Mouse (Mus musculus) heart, adult 2 months (tissue): ENCODE data around the gene Ddx4. TPM values are rescaled to one million over a fixed set of nuclear protein-coding genes. Genes with fewer than 3 reads are reported as not detected.

Experiments
- DNase-seq, 2 experiments: peaks; one replicate each; pipeline ENCODE4 v3.0.0; 2021
- H3K27ac ChIP-seq: fragments of 200-600 bp; 2 replicates; pipeline ENCODE4 v1.8.1; 2022
- H3K27me3 ChIP-seq: fragments of 200-500 bp; 2 replicates; pipeline ENCODE4 v1.6.1; 2012; ENCODE audit warnings: mild to moderate bottlenecking, low read length, inconsistent platforms, mixed read lengths; ENCODE audit not compliant: control insufficient read depth, insufficient read depth
- H3K36me3 ChIP-seq: fragments of 200-500 bp; 2 replicates; pipeline ENCODE4 v1.6.1; 2012; ENCODE audit warnings: low read length, inconsistent platforms; ENCODE audit not compliant: control insufficient read depth, insufficient read depth
- H3K4me1 ChIP-seq: fragments of 200-500 bp; 2 replicates; pipeline ENCODE4 v1.6.1; 2011; ENCODE audit warnings: low read length; ENCODE audit not compliant: control insufficient read depth, insufficient read depth
- H3K4me3 ChIP-seq: fragments of 200-600 bp; 2 replicates; pipeline ENCODE4 v1.8.1; 2022
- H3K79me2 ChIP-seq: fragments of 200-500 bp; replicated peaks from 2 replicates; pipeline ENCODE4 v1.6.1; 2012; ENCODE audit warnings: mild to moderate bottlenecking, inconsistent platforms, low read length, moderate library complexity, mixed read lengths; ENCODE audit not compliant: control insufficient read depth, insufficient read depth
- H3K9ac ChIP-seq: fragments of 200-500 bp; 2 replicates; pipeline ENCODE4 v1.6.1; 2012; ENCODE audit warnings: low read depth, mild to moderate bottlenecking, control low read depth, inconsistent platforms, low read length, mixed read lengths
- CTCF ChIP-seq: fragments of 200-600 bp; IDR thresholded peaks from 2 replicates; pipeline ENCODE4 v1.8.1; 2022; ENCODE audit warnings: antibody characterized with exemption, mild to moderate bottlenecking, moderate library complexity
- EP300 ChIP-seq: fragments of 200-500 bp; IDR thresholded peaks from 2 replicates; pipeline ENCODE4 v1.6.1; 2011; ENCODE audit warnings: low read depth, low read length, control low read depth; ENCODE audit not compliant: insufficient read depth
- POLR2A ChIP-seq: fragments of 200-500 bp; IDR thresholded peaks from 2 replicates; pipeline ENCODE4 v1.6.1; 2011; ENCODE audit warnings: mild to moderate bottlenecking, low read depth, low read length, control low read depth; ENCODE audit not compliant: insufficient read depth
- WGBS: fragments of 180-500 bp; shearing (Covaris S2); methylation state at CpG from one replicate; pipeline ENCODE4 v1.1.7; 2018; 5-methylcytosine and 5-hydroxymethylcytosine counted together
- intact Hi-C: fragments of 180-260 bp; cut with DNase I; formaldehyde crosslinking; loops from one replicate; pipeline ENCODE4 v1.15.1; 2025
- polyA plus RNA-seq: library from polyadenylated mRNA; depleted of rRNA; stranded (reverse); fragments of >200 nt; gene quantifications from 2 replicates; pipeline ENCODE4 v1.2.3, GENCODE M21; 2012
- total RNA-seq, 2 experiments: library from RNA; stranded (reverse); gene quantifications; 2 replicates each; pipeline ENCODE4 v1.2.3; 2021

Gene Ddx4
- total and polyA plus RNA-seq, 3 experiments, result 0.06 to 0.13 TPM; not detected in 1

DNA sequence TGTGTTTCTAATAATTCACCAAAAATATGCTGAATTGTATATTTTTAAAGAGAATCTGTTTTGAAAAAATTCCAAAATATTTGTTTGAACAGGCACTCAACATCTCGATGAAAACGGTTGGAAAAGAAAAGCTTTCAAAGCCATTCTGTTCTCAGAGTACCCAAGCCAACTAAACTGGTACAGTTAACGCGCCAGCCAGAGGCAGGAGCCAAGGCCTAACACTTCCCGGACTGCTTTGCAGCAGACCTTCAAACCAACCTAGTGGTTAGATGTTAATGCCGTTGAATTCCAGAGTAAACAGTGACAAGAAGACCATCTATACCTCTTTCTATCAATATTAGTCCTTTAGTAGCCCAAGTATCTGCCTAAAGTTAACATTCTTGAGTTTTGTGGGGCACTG lies 31.7 kb upstream of the Ddx4 start:
- no peak for DNase-seq
- H3K27me3 ChIP-seq, result no peaks in the 10 kb centered on the region
- no peak overlapping the region for H3K27ac ChIP-seq
- no peaks in the 10 kb centered on the region for H3K79me2 ChIP-seq
- H3K4me1 ChIP-seq, result no peaks in the 10 kb centered on the region; the same call in none of the 2 replicates
- WGBS, result 68% methylated on average over 6 of the region's 6 CpGs
- 0 out of 2 replicates have a peak, but pooled peaks cover 2% of the 10 kb centered on the region for H3K36me3 ChIP-seq
- TF ChIP-seq POLR2A (no peak), CTCF (no peak), EP300 (no peak)
- no peak overlapping the region for H3K9ac ChIP-seq
- H3K4me3 ChIP-seq, result no peak overlapping the region
- intact Hi-C loops, result no loop called here

DNA sequence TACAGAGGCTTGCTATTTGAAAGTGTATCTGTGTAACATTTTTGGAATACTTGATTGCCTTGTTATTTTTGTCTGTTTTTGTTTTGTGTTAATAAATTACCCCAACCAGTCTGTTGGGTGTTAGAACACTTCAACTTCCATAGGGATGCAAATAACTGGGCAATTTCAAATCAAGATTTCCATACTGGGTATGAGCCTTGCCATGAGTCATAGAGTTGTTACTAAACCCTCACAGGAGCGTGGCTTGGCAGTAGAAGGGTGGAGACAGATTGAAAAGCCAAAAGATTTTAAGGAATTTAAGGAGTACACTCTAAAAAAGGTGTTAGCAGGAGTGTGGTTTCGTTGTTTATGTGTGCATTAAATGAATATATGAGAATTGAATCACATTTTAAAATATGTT lies 31.0 kb upstream of the Ddx4 start:
- WGBS, result 75% methylated on average over 2 of the region's 2 CpGs
- no peak overlapping the region for H3K9ac ChIP-seq
- H3K79me2 ChIP-seq, result no peaks in the 10 kb centered on the region
- intact Hi-C loops, result no loop called here
- TF ChIP-seq EP300 (no peak), CTCF (no peak), POLR2A (no peak)
- H3K36me3 ChIP-seq, result 0 out of 2 replicates have a peak, but pooled peaks cover under 1% of the 10 kb centered on the region
- no peak overlapping the region for H3K4me3 ChIP-seq
- no peaks in the 10 kb centered on the region; the same call in none of the 2 replicates for H3K4me1 ChIP-seq
- DNase-seq, result no peak
- no peak overlapping the region for H3K27ac ChIP-seq
- no peaks in the 10 kb centered on the region for H3K27me3 ChIP-seq

GRCm38 (mm10) chr13:112678154-112678553 lies 25.9 kb upstream of the Ddx4 start:
- no peak for TF ChIP-seq POLR2A
- TF ChIP-seq CTCF, result peak; percentile 37
- no peak for DNase-seq
- WGBS, result 96% methylated on average over 4 of the region's 4 CpGs
- intact Hi-C loops, result loop anchor here (5.0 kb wide), 2 partner anchors 44 to 64 kb away; no protein-coding TSS in a partner anchor
- Histone ChIP-seq H3K27me3 (no peaks in the 10 kb centered on the region), H3K9ac (no peak overlapping the region), H3K79me2 (0 out of 2 replicates have a peak, but pooled peaks cover 2% of the 10 kb centered on the region), H3K4me1 (peaks cover 2% of the 10 kb centered on the region; the same call in 1 of the 2 replicates), H3K27ac (no peak overlapping the region), H3K36me3 (no peaks in the 10 kb centered on the region), H3K4me3 (no peak overlapping the region)

- H3K27me3 ChIP-seq, result no peaks in the 10 kb centered on the region
- H3K27ac ChIP-seq, result peak overlapping the region; percentile 51
- H3K4me3 ChIP-seq, result no peak overlapping the region
- no peak for TF ChIP-seq POLR2A
- TF ChIP-seq EP300, result peak; percentile 86; the same call in 1 of the 2 replicates
- peak; percentile 94 for TF ChIP-seq CTCF
- H3K9ac ChIP-seq, result no peak overlapping the region; the same call in 1 of the 2 replicates
- 0 out of 2 replicates have a peak, but pooled peaks cover 2% of the 10 kb centered on the region for H3K79me2 ChIP-seq
- peaks cover 2% of the 10 kb centered on the region; the same call in 1 of the 2 replicates for H3K4me1 ChIP-seq
- no peaks in the 10 kb centered on the region for H3K36me3 ChIP-seq
- intact Hi-C loops, result loop anchor here (1.0 to 5.0 kb wide), 4 partner anchors 127 to 363 kb away; partner anchors contain the start of genes Cdc20b and Plpp1
- peak; percentile 62 to 71 for DNase-seq
- whole genome bisulfite sequencing, result 3% methylated on average over 9 of the region's 9 CpGs
These were observed 21.7 kb upstream of the Ddx4 start for GRCm38 (mm10) chr13:112673899-112674447.

- no peaks in the 10 kb centered on the region for H3K36me3 ChIP-seq
- 51% methylated on average over 6 of the region's 6 CpGs for WGBS
- H3K9ac ChIP-seq, result no peak overlapping the region
- H3K27ac ChIP-seq, result no peak overlapping the region
- H3K79me2 ChIP-seq, result 0 out of 2 replicates have a peak, but pooled peaks cover 2% of the 10 kb centered on the region
- no peak for DNase-seq
- TF ChIP-seq POLR2A (no peak), CTCF (no peak), EP300 (no peak)
- H3K27me3 ChIP-seq, result no peaks in the 10 kb centered on the region
- peaks cover 2% of the 10 kb centered on the region; the same call in 1 of the 2 replicates for H3K4me1 ChIP-seq
- intact Hi-C loops, result loop anchor here (5.0 kb wide), 2 partner anchors 190 to 365 kb away; partner anchors contain the start of gene Cdc20b
- H3K4me3 ChIP-seq, result no peak overlapping the region
These were observed 20.5 kb upstream of the Ddx4 start for GRCm38 (mm10) chr13:112672797-112673196.

DNA sequence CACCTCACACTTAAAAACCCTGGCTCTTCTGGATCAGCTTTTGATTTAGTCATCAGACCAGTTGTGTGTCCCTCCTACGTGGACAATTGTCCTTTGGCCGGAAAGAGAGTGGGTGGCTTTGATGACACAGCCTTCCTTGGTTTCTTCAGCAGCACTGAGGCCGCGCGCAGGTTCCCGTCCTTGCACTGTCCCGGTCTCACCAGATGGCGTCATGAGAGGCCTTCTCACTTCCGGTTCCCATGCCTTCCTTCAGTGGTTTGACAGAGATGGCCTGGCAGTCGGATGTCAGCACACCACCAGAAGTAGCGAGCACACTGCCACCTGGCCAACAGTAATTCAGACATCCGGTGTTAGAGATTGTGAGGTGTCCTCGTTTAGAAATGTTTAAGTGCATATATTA lies 19.4 kb upstream of the Ddx4 start:
- TF ChIP-seq CTCF (peak; percentile 31), EP300 (no peak), POLR2A (no peak)
- 0 out of 2 replicates have a peak, but pooled peaks cover 2% of the 10 kb centered on the region for H3K79me2 ChIP-seq
- no peaks in the 10 kb centered on the region for H3K27me3 ChIP-seq
- H3K4me1 ChIP-seq, result peaks cover 3% of the 10 kb centered on the region
- H3K4me3 ChIP-seq, result no peak overlapping the region
- DNase-seq, result no peak
- WGBS, result 58% methylated on average over 13 of the region's 13 CpGs
- intact Hi-C loops, result loop anchor here (5.0 kb wide), 2 partner anchors 191 to 366 kb away; partner anchors contain the start of gene Cdc20b
- H3K36me3 ChIP-seq, result no peaks in the 10 kb centered on the region
- H3K9ac ChIP-seq, result no peak overlapping the region
- no peak overlapping the region for H3K27ac ChIP-seq
